Mouse (Mus musculus) intestine, embryonic 15.5 days (tissue): ENCODE data around the gene Gm42791. TPM values are rescaled to one million over a fixed set of nuclear protein-coding genes. Genes with fewer than 3 reads are reported as not detected.

Experiments used
- ATAC-seq: fragments of 200-750 bp; cut with Nextera tagmentation; 2 replicates; pipeline ENCODE4 v1.8.0; 2017; ENCODE audit warnings: moderate TSS enrichment, moderate library complexity
- H3K27ac ChIP-seq: fragments of 300-500 bp; sonication (generic); 2 replicates; pipeline ENCODE4 v1.5.1; 2015; ENCODE audit warnings: mild to moderate bottlenecking, inconsistent platforms
- H3K27me3 ChIP-seq: fragments of 300-500 bp; sonication (generic); replicated peaks from 2 replicates; pipeline ENCODE4 v1.6.1; 2015; ENCODE audit warnings: inconsistent platforms
- H3K36me3 ChIP-seq: fragments of 300-500 bp; sonication (generic); 2 replicates; pipeline ENCODE4 v1.6.1; 2015; ENCODE audit warnings: inconsistent platforms
- H3K4me1 ChIP-seq: fragments of 300-500 bp; sonication (generic); replicated peaks from 2 replicates; pipeline ENCODE4 v1.6.1; 2015; ENCODE audit warnings: inconsistent platforms
- H3K4me2 ChIP-seq: fragments of 300-500 bp; sonication (generic); replicated peaks from 2 replicates; pipeline ENCODE4 v1.6.1; 2015; ENCODE audit warnings: mild to moderate bottlenecking, inconsistent platforms
- H3K4me3 ChIP-seq: fragments of 300-500 bp; sonication (generic); replicated peaks from 2 replicates; pipeline ENCODE4 v1.5.1; 2015; ENCODE audit warnings: inconsistent platforms
- H3K9ac ChIP-seq: fragments of 300-500 bp; sonication (generic); 2 replicates; pipeline ENCODE4 v1.6.1; 2015; ENCODE audit warnings: inconsistent platforms
- H3K9me3 ChIP-seq: fragments of 300-500 bp; sonication (generic); 2 replicates; pipeline ENCODE4 v1.6.1; 2016; ENCODE audit warnings: inconsistent platforms
- WGBS: fragments of 180-500 bp; shearing (Covaris S2); methylation state at CpG from one replicate; pipeline ENCODE4 v1.1.7; 2015; 5-methylcytosine and 5-hydroxymethylcytosine counted together
- polyA plus RNA-seq: library from polyadenylated mRNA; unstranded; fragments of >200 nt; fragmentation: Nextera tagmentation; extraction: Ambion mirVana; gene quantifications from 2 replicates; pipeline ENCODE4 v1.2.1, GENCODE M21; 2015

Gene Gm42791
- polyA plus RNA-seq, 1 experiment from 2014 or later = 0.57 TPM

DNA sequence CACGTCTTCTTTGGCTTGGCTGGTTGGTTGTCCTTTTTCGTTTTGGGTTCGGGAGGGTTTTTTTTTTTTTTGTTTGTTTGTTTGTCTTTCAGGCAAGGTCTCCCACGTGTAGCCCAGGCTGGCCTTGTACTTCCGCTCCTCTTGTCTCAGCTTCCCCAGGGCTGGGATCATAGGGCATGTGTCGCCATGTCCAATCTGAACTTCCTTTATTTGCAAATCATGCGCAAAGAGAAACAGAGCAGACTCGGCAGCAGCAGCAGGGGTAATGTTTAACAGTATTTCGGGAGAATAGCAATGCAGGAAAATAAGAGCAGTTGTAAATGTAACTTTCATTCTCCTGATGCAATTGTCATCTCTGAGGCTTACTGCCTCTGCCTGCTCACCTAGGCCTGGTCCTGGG, 38.9 kb downstream of the Gm42791 start:
- Histone ChIP-seq H3K9me3 (no peaks in the 10 kb centered on the region), H3K4me2 (no peak overlapping the region), H3K4me1 (peaks cover 16% of the 10 kb centered on the region), H3K36me3 (no peaks in the 10 kb centered on the region), H3K4me3 (no peak overlapping the region), H3K9ac (no peak overlapping the region), H3K27me3 (no peaks in the 10 kb centered on the region), H3K27ac (no peak overlapping the region)
- 68% methylated on average over 9 of the region's 9 CpGs for WGBS
- ATAC-seq = no peak

DNA sequence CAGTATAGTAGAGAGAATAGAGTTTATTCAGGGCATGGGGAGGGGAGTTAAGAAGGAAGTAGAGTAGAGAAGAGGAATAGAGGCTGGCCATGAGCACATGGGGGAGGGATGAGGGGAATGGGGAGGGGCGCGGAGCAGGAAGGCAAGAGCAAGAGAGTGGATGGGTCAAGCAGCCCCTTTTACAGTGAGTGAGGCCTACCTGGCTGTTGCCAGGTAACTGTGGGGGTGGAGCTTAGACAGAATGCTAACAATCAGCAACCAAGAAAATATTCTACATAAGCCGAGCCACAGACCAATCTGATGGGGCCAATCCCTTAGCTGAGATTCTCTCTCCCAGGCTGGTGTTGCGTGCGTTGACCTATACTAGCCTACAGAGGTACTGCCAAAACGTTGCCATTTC, 39.4 kb downstream of the Gm42791 start:
- no peak overlapping the region for H3K4me2 ChIP-seq
- no peaks in the 10 kb centered on the region for H3K27me3 ChIP-seq
- no peaks in the 10 kb centered on the region for H3K9me3 ChIP-seq
- H3K4me3 ChIP-seq = no peak overlapping the region
- no peak overlapping the region for H3K27ac ChIP-seq
- WGBS = 86% methylated on average over 6 of the region's 6 CpGs
- ATAC-seq = no peak
- no peaks in the 10 kb centered on the region for H3K36me3 ChIP-seq
- no peak overlapping the region for H3K9ac ChIP-seq
- peaks cover 16% of the 10 kb centered on the region for H3K4me1 ChIP-seq

DNA sequence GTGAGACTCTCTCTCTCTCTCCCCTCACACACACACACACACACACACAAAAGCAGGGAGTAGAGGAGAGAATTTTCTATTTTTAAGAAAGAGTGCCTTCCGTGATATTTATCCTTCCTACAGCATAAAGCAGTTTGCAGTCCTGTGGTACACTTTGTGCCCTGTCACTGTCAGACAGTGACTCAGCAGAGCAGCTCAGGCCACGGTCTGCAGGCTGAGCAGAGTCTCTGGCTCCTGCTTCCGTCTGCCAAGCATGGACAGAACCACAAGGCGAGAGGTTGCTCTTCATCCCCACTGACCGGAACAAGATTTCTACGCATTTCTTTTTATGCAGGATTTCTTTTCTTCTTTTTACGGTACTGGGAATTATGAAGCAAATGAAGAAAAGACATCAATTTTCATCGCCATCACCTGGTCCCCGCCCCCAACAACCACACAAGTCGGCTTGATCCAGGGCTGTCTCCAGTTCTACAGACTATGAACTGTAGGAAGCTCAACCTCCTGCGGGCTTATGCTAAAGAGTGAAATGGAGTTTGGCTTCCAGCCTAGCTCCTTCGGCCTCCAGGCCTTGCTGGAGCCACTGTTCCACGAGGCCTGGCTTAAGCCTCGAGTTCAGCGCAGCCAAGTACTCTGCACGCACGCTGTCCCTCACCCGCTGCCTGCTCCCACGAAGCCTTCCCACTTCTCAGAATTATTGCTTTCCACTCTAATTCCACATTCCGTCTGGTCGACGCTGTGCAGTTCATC, 40.5 kb downstream of the Gm42791 start:
- Histone ChIP-seq H3K9ac (no peak overlapping the region), H3K36me3 (no peaks in the 10 kb centered on the region), H3K27me3 (no peaks in the 10 kb centered on the region), H3K27ac (no peak overlapping the region), H3K9me3 (no peaks in the 10 kb centered on the region), H3K4me1 (peaks cover 17% of the 10 kb centered on the region), H3K4me3 (no peak overlapping the region), H3K4me2 (no peak overlapping the region)
- WGBS = 78% methylated on average over 22 of the region's 22 CpGs
- ATAC-seq = no peak

DNA sequence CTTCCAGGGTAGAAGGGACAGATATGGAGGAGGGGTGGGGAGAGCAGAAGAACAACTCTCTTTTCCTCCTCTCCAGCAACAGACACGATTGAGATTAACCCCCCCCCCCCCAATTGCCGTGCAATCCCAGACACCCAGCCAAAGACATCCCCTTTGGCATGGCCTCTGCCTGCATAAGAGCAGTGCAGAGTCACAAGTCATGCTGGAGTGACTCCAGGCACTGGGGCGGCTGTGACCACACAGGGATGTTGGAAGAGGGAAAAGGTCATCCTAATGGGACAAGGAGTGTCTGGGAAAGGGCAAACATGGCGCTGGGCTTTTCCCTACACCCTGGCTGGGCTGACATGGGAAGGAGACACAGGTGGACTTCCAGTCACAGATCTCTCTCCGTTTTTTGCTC, 41.8 kb downstream of the Gm42791 start:
- H3K9me3 ChIP-seq = no peaks in the 10 kb centered on the region
- H3K36me3 ChIP-seq = no peaks in the 10 kb centered on the region
- 74% methylated on average over 5 of the region's 5 CpGs for WGBS
- H3K9ac ChIP-seq = no peak overlapping the region
- ATAC-seq = no peak
- no peak overlapping the region for H3K27ac ChIP-seq
- no peaks in the 10 kb centered on the region for H3K27me3 ChIP-seq
- H3K4me3 ChIP-seq = no peak overlapping the region
- peaks cover 9% of the 10 kb centered on the region; the same call in 1 of the 2 replicates for H3K4me1 ChIP-seq
- no peak overlapping the region for H3K4me2 ChIP-seq

DNA sequence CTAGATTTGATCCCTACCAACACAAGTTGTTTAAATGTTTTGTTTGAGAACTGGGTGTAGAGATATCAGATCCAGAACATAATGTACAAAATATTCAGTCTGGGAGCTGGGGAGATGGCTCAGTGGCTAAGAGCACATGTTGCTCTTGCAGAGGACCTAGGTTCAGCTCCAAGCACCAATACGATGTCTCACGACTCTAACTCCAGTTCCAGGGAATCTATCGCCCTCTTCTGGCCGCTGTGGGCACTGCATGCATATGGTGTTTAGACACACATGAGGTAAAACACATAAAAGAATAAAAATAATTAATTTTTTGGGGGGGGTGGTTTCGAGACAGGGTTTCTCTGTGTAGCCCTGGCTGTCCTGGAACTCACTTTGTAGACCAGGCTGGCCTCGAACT, 42.5 kb downstream of the Gm42791 start:
- Histone ChIP-seq H3K27ac (no peak overlapping the region), H3K9ac (no peak overlapping the region), H3K9me3 (no peaks in the 10 kb centered on the region), H3K4me1 (peaks cover 9% of the 10 kb centered on the region; the same call in 1 of the 2 replicates), H3K27me3 (no peaks in the 10 kb centered on the region), H3K4me3 (no peak overlapping the region), H3K4me2 (no peak overlapping the region), H3K36me3 (no peaks in the 10 kb centered on the region)
- WGBS = 57% methylated on average over 6 of the region's 6 CpGs
- ATAC-seq = no peak

DNA sequence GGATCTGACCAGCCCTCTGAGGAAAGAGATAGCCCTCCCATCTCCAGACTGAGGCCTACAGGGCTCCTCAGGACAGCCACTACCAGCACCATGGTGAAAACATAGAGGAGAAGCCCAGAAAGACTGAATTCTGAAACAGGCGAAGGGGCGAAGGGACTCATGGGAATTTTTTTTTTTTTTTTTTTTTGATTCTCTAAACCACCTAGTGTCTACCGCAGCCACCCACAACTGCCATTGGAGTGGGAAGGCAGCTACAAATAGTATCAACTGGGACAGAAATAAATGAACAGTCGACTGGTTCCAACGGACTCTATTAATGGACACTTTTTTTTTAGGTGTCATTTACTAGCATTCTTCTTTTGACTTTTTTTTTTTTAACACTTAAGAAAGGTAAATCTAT, 43.6 kb downstream of the Gm42791 start:
- Histone ChIP-seq H3K9me3 (no peaks in the 10 kb centered on the region), H3K27me3 (no peaks in the 10 kb centered on the region), H3K4me1 (peaks cover 7% of the 10 kb centered on the region; the same call in 1 of the 2 replicates), H3K9ac (no peak overlapping the region), H3K36me3 (no peaks in the 10 kb centered on the region), H3K27ac (no peak overlapping the region), H3K4me3 (no peak overlapping the region), H3K4me2 (no peak overlapping the region)
- WGBS = 93% methylated on average over 5 of the region's 5 CpGs
- ATAC-seq = no peak

DNA sequence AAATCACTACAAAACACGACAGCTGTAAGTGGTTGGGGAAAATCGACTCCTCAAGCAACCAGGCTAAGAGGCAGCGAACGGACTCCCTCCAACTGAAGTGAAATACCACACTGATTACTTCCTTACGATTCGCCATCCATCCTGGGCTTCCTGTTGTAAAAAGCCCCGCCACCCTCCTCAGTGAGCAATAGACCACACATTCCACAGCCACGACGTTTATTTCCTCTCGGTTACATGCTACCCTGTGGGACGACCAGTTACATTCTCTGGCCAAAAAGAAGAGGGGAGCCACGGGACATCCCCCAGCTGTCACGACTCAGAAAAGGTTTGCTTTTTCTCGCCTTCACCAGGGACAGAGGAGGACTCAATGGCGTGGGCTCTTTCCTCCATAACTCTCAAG, 44.9 kb downstream of the Gm42791 start:
- Histone ChIP-seq H3K9me3 (no peaks in the 10 kb centered on the region), H3K27ac (peak overlapping the region; percentile 61), H3K36me3 (no peaks in the 10 kb centered on the region), H3K4me1 (peaks cover 7% of the 10 kb centered on the region; the same call in 1 of the 2 replicates), H3K4me2 (0 out of 2 replicates have a peak overlapping the region, but pooled peaks have one; percentile 4), H3K27me3 (no peaks in the 10 kb centered on the region), H3K4me3 (no peak overlapping the region), H3K9ac (no peak overlapping the region)
- WGBS = 21% methylated on average over 15 of the region's 15 CpGs
- ATAC-seq = peak; percentile 65

DNA sequence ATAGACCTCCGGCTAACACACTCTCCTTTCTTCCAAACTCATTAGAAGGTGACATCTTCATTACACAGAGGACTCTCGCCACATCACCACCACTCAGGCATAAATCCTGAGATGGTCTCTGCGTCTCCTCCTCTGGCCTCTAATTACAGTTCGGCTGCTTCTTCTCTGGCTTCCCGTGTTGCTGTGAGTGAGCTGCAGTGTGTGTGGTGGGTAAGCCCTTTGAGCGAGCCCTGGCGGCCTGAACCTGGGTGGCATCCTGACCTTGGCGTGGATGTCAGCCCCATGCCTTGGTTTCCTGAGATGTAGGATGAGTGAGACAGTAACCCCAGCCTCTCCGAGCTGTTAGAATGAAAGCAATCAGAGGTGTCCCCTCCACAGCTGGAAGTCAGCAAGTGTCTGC, 46.4 kb downstream of the Gm42791 start:
- ATAC-seq = no peak
- Histone ChIP-seq H3K4me1 (peaks cover 11% of the 10 kb centered on the region), H3K4me3 (no peak overlapping the region), H3K9me3 (no peaks in the 10 kb centered on the region), H3K4me2 (no peak overlapping the region), H3K9ac (no peak overlapping the region), H3K27ac (no peak overlapping the region), H3K27me3 (no peaks in the 10 kb centered on the region), H3K36me3 (no peaks in the 10 kb centered on the region)
- whole genome bisulfite sequencing = 79% methylated on average over 9 of the region's 9 CpGs

DNA sequence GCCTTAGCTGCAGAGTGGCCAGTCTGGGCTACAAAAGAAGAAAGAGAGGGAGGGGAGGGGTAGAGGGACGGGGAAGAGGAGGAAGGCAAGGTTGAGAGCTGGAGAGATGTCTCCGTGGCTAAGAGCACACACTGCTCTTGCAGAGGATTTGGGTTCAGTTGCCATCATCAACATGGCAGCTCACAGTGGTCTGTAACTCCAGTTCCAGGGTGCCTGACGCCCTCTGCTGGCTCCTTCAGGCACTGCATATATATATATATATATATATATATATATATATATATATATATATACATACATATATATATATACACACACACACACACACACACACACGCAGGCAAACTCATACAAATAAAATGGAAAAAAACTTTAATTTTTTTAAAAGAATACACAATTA, 47.5 kb downstream of the Gm42791 start:
- 79% methylated on average over 4 of the region's 4 CpGs for WGBS
- Histone ChIP-seq H3K4me3 (no peak overlapping the region), H3K9ac (no peak overlapping the region), H3K4me2 (no peak overlapping the region), H3K36me3 (no peaks in the 10 kb centered on the region), H3K27ac (no peak overlapping the region), H3K27me3 (no peaks in the 10 kb centered on the region), H3K9me3 (no peaks in the 10 kb centered on the region), H3K4me1 (peaks cover 13% of the 10 kb centered on the region)
- no peak for ATAC-seq

DNA sequence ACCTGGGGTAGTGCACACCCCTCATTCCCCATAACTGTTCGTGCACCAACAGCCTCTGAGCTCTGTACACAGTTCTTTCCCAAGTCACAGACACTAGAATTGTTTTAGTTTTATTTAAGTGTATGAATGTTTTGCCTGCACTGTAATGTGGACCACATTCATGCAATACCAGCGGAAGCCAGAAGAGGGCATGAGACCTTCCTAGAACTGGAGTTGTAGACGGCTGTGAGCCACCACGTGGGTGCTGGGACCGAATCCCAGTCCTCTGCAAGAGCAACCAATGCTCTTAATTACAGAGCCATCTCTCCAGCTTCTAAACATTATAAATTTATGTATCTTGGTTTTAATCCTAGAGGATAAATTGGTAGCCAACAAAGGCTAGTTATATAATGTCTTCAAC, 48.2 kb downstream of the Gm42791 start:
- H3K27ac ChIP-seq = no peak overlapping the region
- WGBS = 84% methylated on average over 5 of the region's 5 CpGs
- no peak overlapping the region for H3K9ac ChIP-seq
- no peak overlapping the region for H3K4me2 ChIP-seq
- ATAC-seq = no peak
- H3K9me3 ChIP-seq = no peaks in the 10 kb centered on the region
- H3K27me3 ChIP-seq = no peaks in the 10 kb centered on the region
- peaks cover 13% of the 10 kb centered on the region for H3K4me1 ChIP-seq
- no peak overlapping the region for H3K4me3 ChIP-seq
- no peaks in the 10 kb centered on the region for H3K36me3 ChIP-seq

DNA sequence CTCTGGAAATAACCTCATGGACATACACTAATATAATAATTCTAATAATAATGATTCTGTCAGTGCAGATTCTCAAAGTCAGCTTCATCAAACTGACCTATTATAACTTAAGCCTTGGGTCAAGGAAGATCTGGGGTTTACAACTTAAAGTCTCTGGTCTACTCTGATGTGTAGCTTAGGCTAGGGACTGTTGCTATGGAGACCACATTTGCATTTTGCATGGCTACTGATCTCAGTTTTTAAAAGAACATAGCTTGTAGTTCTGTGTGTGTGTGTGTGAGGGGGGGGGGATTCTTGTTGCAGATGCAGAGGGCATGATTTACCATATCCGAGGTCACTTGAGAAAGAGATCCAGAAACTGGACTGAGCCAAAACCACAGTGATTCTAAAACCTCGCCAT, 49.2 kb downstream of the Gm42791 start:
- Histone ChIP-seq H3K4me2 (no peak overlapping the region), H3K4me1 (peaks cover 13% of the 10 kb centered on the region), H3K27me3 (no peaks in the 10 kb centered on the region), H3K4me3 (no peak overlapping the region), H3K9ac (no peak overlapping the region), H3K36me3 (no peaks in the 10 kb centered on the region), H3K9me3 (no peaks in the 10 kb centered on the region), H3K27ac (no peak overlapping the region)
- no peak for ATAC-seq
- 81% methylated on average over 2 of the region's 2 CpGs for WGBS

DNA sequence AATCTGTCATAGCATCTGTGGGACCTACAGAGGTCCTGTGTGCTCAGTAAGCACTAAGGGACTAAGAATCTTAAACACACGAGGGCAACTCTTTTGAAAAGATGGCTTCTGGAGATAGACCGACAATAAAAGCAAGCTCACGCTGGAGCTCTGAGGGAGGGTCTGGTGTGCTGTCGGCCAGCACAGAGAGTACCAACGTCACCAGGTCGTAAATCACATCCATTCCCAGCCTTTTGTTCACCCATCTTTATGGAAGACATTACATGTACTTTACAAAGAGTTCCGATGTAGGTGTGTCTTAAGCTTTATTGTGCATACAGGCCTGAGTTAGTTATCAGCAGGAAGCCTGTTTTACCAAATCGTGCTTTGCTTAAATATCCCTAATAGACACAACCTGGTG, 50.9 kb downstream of the Gm42791 start:
- H3K4me1 ChIP-seq = peaks cover 6% of the 10 kb centered on the region; the same call in 1 of the 2 replicates
- 0 out of 2 replicates have a peak overlapping the region, but pooled peaks have one; percentile 26 for H3K4me2 ChIP-seq
- no peak overlapping the region for H3K27ac ChIP-seq
- H3K36me3 ChIP-seq = no peaks in the 10 kb centered on the region
- H3K9me3 ChIP-seq = no peaks in the 10 kb centered on the region
- no peak overlapping the region for H3K4me3 ChIP-seq
- no peak overlapping the region for H3K9ac ChIP-seq
- H3K27me3 ChIP-seq = no peaks in the 10 kb centered on the region
- WGBS = 26% methylated on average over 8 of the region's 8 CpGs
- peak; percentile 53; the same call in 1 of the 2 replicates for ATAC-seq

DNA sequence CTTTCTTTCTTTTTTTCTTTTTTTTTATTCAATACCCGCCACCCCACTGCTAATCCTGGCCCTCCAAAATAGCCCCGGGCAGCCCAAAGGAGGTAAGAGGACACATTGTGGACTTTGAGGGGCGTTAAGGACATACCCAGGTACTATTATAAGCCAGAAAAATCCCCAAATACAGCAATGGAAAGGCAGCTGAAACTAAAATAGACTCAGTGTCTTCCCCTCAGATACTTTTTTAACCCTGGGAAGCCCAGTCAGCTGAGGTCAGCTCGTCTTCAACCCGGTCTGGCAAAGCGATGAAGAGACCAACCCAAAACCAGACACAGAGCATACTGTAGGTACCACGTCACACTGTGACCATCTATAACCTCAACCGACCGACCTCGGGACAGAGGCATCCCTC, 51.5 kb downstream of the Gm42791 start:
- Histone ChIP-seq H3K9me3 (no peaks in the 10 kb centered on the region), H3K27me3 (no peaks in the 10 kb centered on the region), H3K4me1 (peaks cover 6% of the 10 kb centered on the region; the same call in 1 of the 2 replicates), H3K4me2 (0 out of 2 replicates have a peak overlapping the region, but pooled peaks have one; percentile 26), H3K27ac (no peak overlapping the region), H3K36me3 (no peaks in the 10 kb centered on the region), H3K9ac (no peak overlapping the region), H3K4me3 (no peak overlapping the region)
- ATAC-seq = no peak
- 81% methylated on average over 10 of the region's 10 CpGs for WGBS
